Comparison of ENCODE assay signal across 8 mouse cellular contexts in genomic region chr16:23988466-23989208, GRCm38 (mm10). TPM values are rescaled to one million over a fixed set of nuclear protein-coding genes. Genes with fewer than 3 reads are reported as not detected.
DNase-seq lines count a peak whose midpoint lies in the region; ATAC-seq lines count a peak whose summit lies in the region.

Gene Gm37419 (plus strand): TSS chr16:23988482.
Gene Bcl6 (minus strand): TSS chr16:23988852.

- H3K27ac ChIP-seq in hindbrain, embryonic 15.5 days (replicated peaks), result peak within 1 kb of the TSS; percentile 99

- under 1% methylated on average over 68 of the region's 68 CpGs for WGBS in hindbrain, embryonic 15.5 days

- no peaks in the 10 kb centered on the region for H3K36me3 ChIP-seq in hindbrain, embryonic 15.5 days

- ATAC-seq in hindbrain, embryonic 15.5 days (ENCODE audit: low FRiP score, low read depth), result peak; percentile 85

- peaks cover 45% of the 10 kb centered on the region for H3K4me1 ChIP-seq in hindbrain, embryonic 15.5 days (replicated peaks)

- DNase-seq in R1 (ENCODE audit: low read depth, low spot score), result peak; percentile 94
- peak; percentile 86 to 93 for DNase-seq in cerebellum, postnatal 14 days
- DNase-seq in frontal cortex, postnatal 36 days (ENCODE audit: low spot score in 2 of 2), result peak; percentile 83 to 90
- peak; percentile 86 to 89 for DNase-seq in layer of hippocampus, postnatal 36 days
- peak; percentile 92 for DNase-seq in lung, postnatal 25 days (ENCODE audit: low spot score)
- DNase-seq in retina, adult 2 months (ENCODE audit: low read depth, low spot score), result peak; percentile 81
- DNase-seq in thymus, postnatal 25 days, result peak; percentile 86

- H3K9ac ChIP-seq in hindbrain, embryonic 15.5 days, result peak within 1 kb of the TSS; percentile 68

- peaks cover 24% of the 10 kb centered on the region for H3K27me3 ChIP-seq in hindbrain, embryonic 15.5 days

- H3K4me3 ChIP-seq in hindbrain, embryonic 15.5 days, result peak within 1 kb of the TSS; percentile 81

- H3K4me2 ChIP-seq in hindbrain, embryonic 15.5 days, result peak within 1 kb of the TSS; percentile 99

- no peaks in the 10 kb centered on the region for H3K9me3 ChIP-seq in hindbrain, embryonic 15.5 days

RNA-seq across cellular contexts. Expression of gene Gm37419, which starts in this region (rescaled TPM):
- polyA plus RNA-seq in hindbrain, embryonic 15.5 days (2015; fragmentation: Nextera tagmentation; extraction: Ambion mirVana), result not detected in 2 replicates
- not detected for total RNA-seq in layer of hippocampus, postnatal 36 days (2021)

RNA-seq across cellular contexts. Expression of gene Bcl6, which starts in this region (rescaled TPM):
- polyA plus RNA-seq in hindbrain, embryonic 15.5 days (2015; fragmentation: Nextera tagmentation; extraction: Ambion mirVana), result 0.41 and 0.72 TPM in 2 replicates
- 10 to 100 TPM; 55.3 to 66.4 TPM for total RNA-seq in layer of hippocampus, postnatal 36 days (2021)

Comparison
In these comparisons a context has a peak if more than half of its experiments do, and no peak if none do; other contexts are left out.
1. Peak in every context shown above with its lines: DNase-seq, ATAC-seq, H3K4me3 ChIP-seq and H3K27ac ChIP-seq.
2. Peak in ATAC-seq, H3K4me3 ChIP-seq, H3K27ac ChIP-seq, H3K9ac ChIP-seq and H3K4me2 ChIP-seq in hindbrain, embryonic 15.5 days; RNA of the genes that start here not detected or under 1 TPM.